Mouse (Mus musculus): ENCODE measurements around the gene Cklf. TPM values are rescaled to one million over a fixed set of nuclear protein-coding genes. Genes with fewer than 3 reads are reported as not detected.

Gene Cklf
- polyA plus RNA-seq, 1 experiment = 9.5 TPM

GRCm38 (mm10) chr8:104313311-104313710 is 62.6 kb downstream of the Cklf start:
- DNase-seq = no peak
- WGBS = 24% methylated on average over 4 of the region's 4 CpGs
- Histone ChIP-seq H3K4me1 (ENCODE audit: control insufficient read depth, insufficient read depth, low read length) (no peaks in the 10 kb centered on the region), H3K4me3 (replicated peaks; ENCODE audit: extremely low read depth, low read depth, low read length) (no peak overlapping the region)
- no peak for TF ChIP-seq POLR2A (IDR thresholded peaks at IDR 0.05; ENCODE audit: borderline replicate concordance, extremely low read depth, low read depth, low read length)
- TF ChIP-seq CTCF (IDR thresholded peaks at IDR 0.05; ENCODE audit: insufficient read depth, low read length) = peak; percentile 70

Other genes starting within 250 kb of the Cklf start
- 515 and 566 TPM in 2 replicates for gene Cdh5, start 149.2 kb upstream of the Cklf start, polyA plus RNA-seq (2012; rRNA removed)
- gene Bean1, start 80.4 kb upstream of the Cklf start, polyA plus RNA-seq (2012; rRNA removed) = 0.62 and 1.3 TPM in 2 replicates
- gene Tk2, start 2.3 kb upstream of the Cklf start, polyA plus RNA-seq (2012; rRNA removed) = 21.9 and 25.0 TPM in 2 replicates
- not detected in 2 replicates for gene Cmtm2a, start 42.3 kb downstream of the Cklf start, polyA plus RNA-seq (2012; rRNA removed)
- not detected in 2 replicates for gene Gm45711, start 59.2 kb downstream of the Cklf start, polyA plus RNA-seq (2012; rRNA removed)
- gene Cmtm1, start 59.3 kb downstream of the Cklf start, polyA plus RNA-seq (2012; rRNA removed) = not detected in 2 replicates
- not detected in 2 replicates for gene Gm11020, start 70.7 kb downstream of the Cklf start, polyA plus RNA-seq (2012; rRNA removed)
- gene Cmtm2b, start 71.4 kb downstream of the Cklf start, polyA plus RNA-seq (2012; rRNA removed) = not detected in 2 replicates
- 154 and 173 TPM in 2 replicates for gene Cmtm3, start 88.5 kb downstream of the Cklf start, polyA plus RNA-seq (2012; rRNA removed)
- 14.9 and 22.4 TPM in 2 replicates for gene Cmtm4, start 144.9 kb downstream of the Cklf start, polyA plus RNA-seq (2012; rRNA removed)
- 20.2 and 32.1 TPM in 2 replicates for gene Dync1li2, start 192.2 kb downstream of the Cklf start, polyA plus RNA-seq (2012; rRNA removed)

Data from lung, adult 2 months (tissue).